Mouse (Mus musculus): ENCODE data around the gene Golga4.

Golga4 gene

GRCm38 (mm10) chr9:118506020-118506403, at the start of gene Golga4:
Golga4 (plus strand) TSS chr9:118506267.
- peak; percentile 95 for DNase-seq

DNA sequence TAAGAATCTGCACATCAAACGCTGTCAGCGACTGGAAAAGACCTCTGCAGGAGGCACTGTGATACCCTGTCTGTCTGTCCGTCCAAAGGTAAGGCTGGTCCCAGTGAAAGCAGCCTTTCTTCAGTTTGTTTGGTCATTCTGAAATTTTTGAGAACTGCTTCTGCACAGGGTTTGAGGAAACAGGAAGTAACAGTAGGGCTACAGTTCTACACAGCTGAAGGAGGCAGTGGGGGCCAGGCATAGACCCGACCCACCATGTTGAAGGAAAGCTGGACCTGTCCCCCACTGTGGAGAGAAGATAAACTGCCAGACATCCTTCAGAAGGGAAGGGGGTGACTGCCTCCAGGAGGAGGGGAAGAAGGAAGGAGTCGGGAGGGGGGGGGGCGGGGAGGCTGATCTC, 49.7 kb upstream of the Golga4 start:
- DNase-seq: no peak

- no peak for DNase-seq
These were observed 48.0 kb upstream of the Golga4 start for GRCm38 (mm10) chr9:118458039-118458438.

GRCm38 (mm10) chr9:118464031-118464430, 42.0 kb upstream of the Golga4 start:
- DNase-seq: no peak

DNA sequence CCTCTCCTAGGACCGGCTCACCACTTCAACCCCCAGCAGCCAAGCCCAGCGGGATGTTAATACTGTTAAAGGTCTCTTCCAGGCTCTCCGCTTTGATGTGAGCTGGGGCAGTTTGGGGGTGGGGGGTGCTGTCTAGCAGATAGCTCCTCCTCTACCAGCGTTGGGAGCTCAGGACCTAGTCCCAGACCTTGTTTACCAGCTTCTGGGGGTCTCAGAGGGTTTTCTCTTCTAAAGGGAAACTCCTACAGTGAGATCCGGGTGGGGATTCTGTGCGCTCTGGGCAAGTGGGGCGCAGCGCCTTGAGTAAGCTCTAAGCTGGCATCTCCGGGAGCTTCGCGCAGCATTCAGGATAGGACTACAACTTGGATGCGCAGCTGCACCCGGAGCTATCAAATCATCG, 37.8 kb upstream of the Golga4 start:
- no peak for DNase-seq

DNA sequence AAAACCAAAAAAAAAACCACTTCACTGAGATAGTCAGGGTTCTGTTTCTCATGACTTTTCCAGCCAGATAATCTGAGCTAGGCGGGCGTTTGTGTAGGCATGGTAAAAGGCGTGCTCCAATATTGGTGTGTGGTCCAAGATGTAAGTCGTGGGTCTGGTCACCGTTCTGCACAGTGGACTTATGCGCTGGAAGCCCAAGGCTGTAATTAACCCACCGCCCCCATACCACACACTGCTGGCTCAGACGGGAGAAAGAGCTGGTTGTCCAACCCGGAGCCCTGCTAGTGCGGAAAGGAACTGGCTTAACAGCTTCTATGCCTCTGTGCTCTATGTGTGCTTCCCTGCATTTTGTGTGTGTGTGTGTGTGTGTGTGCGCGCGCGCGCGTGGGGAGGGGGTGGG, 36.8 kb upstream of the Golga4 start:
- DNase-seq: no peak

GRCm38 (mm10) chr9:118471296-118471695, 34.8 kb upstream of the Golga4 start:
- DNase-seq: no peak

DNA sequence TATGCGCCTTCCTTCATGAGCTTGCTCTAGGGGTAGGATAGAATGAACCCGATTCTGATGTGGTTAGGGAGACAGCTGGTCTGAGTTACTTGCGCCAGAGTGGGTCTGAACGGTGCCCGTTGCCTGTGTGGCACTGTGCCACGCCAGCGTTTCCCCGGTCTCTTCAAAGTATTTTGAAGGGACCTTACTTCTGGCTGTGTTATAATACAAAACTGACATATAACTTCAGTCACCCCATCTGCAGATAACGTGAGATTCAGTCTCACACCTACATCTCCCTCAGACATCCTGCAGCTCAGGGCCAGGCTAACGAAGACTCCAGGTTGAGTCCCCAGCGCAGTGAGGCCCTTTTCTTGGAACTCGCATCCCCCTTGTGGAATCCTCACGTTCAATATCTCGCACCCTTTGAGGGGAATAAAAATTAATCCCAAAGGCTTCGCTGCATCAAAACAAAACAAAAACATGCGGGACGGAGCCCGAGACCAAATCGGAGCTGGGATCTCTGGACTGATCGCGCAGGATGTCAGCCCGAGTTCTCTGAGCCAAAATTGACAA, 29.8 kb upstream of the Golga4 start:
- no peak for DNase-seq

DNA sequence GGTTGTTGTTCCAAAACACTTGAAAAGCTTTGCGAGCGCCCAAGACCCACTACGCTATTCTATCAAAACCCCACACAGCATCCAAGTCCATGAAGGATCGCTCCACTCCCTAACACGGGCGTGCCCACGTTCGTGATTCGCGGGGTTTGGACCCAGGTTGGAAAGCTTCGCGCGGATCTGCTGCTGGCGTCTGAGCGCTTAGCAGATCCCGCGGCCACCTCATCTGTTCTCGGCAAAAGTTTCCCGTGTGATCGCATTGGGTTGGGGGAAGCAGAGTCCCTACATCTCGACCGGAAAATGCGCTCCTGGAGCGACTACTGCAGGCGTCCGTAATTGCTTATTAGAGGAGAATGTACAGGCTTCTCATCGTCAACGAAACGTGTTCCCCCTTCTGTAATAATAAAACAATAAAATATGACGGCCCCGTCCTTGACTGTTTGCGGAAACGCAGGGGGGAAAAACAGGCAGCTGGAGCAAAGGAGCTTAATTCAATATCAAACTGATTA, 29.2 kb upstream of the Golga4 start:
- no peak for DNase-seq

DNA sequence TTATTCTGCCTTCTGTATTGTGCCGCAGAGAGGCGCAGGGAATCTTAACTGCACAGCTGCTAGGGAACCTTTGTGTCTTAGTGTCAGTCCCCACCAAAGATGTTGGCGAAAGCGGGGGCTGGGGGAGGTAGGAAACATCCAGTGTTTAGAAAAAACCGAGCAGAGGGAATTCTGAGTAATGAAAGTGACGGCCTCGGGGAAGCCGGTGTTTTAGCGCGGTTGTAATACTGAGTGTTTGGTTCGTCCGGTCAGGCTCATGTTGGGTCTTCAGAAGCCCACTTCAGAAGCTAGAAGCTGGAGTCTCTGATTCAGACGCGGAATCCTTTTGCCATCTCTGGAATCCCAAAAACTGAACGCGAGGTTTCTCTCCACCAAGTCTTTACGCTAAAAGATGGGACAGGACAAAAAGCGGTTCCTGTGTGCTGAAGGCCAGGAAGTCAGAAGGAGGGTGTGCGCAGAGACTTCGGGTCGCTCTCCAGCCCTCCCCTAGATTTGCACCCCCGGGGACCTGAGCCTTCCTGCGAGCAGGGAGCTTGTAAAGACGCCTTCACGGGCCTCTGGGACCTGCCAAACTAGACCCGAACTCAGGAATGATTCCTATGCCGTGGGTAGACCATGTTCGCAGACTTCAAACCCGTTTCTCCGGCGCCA, 28.7 kb upstream of the Golga4 start:
- DNase-seq: no peak

GRCm38 (mm10) chr9:118477961-118478360, 28.1 kb upstream of the Golga4 start, which contains the start of gene Eomes:
Eomes (plus strand) TSS chr9:118478212.
- DNase-seq: no peak

DNA sequence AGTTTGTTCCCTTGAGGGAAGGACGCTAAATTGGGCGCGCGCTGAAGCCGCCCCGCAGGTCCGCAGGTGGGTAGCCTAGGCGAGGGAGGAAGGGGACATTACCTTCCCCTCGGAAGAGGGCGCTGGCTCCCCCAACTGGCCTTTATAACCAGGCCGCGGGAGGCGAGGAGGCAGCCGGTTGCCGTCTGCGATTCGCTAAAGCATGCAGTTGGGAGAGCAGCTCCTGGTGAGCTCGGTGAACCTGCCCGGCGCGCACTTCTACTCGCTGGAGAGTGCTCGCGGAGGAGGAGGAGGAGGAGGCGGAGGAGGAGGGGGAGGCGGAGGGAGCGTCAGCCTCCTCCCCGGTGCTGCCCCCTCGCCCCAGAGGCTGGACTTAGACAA, 27.6 kb upstream of the Golga4 start:
- peak; percentile 55 for DNase-seq

- peak; percentile 62 for DNase-seq
These were observed 27.1 kb upstream of the Golga4 start for GRCm38 (mm10) chr9:118478839-118479507.

GRCm38 (mm10) chr9:118479508-118480291, 26.4 kb upstream of the Golga4 start:
- no peak for DNase-seq

DNA sequence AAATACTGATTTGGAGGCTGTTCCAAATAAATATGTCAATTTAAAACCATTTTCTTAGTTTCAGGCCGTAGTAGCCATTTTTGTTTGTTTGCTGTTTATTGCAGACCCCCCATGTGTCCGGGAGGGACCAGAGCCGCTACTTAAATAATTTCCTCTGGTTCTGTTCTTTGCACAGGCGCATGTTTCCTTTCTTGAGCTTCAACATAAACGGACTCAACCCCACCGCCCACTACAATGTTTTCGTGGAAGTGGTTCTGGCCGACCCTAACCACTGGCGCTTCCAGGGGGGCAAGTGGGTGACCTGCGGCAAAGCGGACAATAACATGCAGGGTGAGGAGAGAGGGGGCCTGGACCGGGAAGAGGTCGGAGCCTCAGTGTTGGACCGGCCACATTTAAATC, 25.8 kb upstream of the Golga4 start:
- no peak for DNase-seq

- no peak for DNase-seq
These were observed 23.9 kb upstream of the Golga4 start for GRCm38 (mm10) chr9:118482210-118482609.

DNA sequence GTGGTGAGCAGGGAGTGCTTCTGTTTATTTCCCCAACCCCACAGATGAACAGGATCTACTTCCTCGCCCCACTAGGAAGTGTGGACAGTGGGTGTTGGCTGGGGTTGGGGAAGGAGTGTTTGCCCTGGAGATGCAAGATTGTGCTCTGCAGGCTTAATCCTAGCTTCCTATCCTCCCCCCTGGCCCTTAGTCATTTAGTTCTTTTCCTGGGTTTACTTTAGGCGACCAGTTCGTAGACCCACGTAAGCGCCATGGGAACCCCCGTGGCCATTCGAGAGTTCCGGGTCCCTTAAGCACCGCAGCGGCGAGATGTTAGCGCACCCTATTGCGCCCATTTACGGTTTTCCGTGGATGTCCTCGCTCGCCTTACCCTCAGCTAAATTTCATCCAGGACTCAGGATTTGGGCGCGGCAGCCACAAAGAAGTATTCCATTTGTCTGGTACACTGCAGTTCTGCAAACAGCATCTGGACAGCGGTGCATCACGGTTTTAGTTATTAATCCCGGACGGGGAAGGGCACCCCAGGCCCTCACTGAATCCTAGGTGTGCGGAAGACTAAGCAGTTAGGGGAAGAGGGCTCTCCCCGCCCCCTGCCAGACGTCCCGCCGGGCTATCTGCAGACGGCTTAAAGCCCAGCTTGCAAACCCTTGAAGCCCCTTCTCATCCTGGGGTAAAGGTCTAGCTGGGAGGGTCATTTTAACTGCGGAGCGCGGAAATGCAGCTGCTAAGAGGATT, 19.5 kb upstream of the Golga4 start:
- DNase-seq: no peak

GRCm38 (mm10) chr9:118487096-118487395, 19.0 kb upstream of the Golga4 start:
- DNase-seq: no peak

GRCm38 (mm10) chr9:118487636-118488035, 18.4 kb upstream of the Golga4 start:
- no peak for DNase-seq

DNA sequence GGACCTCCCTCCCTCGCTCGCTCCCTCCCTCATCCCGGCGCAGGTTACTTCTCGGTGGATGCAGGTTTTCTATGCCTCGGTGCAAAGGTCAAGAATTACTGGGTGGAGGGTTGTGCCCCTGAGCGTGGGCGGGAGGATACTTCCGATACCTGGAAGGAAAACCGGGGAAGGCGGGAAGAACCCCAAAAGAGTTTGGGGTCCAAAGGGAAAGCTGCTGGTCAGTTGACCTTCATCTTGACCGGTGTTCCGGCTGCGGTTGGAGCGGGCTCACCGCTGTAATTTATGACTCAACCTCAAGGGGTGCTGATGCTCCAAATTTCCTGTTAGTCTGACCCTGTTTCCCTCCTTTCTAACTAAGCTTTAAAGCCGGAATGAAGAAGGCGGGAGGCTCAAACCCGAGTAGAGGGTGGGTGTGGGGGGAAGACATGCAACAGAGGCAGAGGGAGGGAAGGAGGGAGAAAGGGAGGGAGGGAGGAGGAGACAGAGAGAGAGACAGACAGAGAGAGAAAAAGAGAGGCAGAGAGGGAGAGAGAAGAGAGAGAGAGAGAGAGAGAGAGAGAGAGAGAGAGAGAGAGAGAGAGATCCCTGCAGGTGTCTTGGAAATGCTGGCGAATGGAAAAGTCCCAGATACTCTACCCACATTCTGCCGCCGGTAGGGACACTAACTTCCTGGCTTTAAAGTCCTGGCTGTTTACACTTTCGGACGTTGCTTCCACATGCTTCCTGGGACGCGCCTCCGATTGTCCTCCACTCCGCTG, 17.8 kb upstream of the Golga4 start:
- DNase-seq: peak; percentile 63

DNA sequence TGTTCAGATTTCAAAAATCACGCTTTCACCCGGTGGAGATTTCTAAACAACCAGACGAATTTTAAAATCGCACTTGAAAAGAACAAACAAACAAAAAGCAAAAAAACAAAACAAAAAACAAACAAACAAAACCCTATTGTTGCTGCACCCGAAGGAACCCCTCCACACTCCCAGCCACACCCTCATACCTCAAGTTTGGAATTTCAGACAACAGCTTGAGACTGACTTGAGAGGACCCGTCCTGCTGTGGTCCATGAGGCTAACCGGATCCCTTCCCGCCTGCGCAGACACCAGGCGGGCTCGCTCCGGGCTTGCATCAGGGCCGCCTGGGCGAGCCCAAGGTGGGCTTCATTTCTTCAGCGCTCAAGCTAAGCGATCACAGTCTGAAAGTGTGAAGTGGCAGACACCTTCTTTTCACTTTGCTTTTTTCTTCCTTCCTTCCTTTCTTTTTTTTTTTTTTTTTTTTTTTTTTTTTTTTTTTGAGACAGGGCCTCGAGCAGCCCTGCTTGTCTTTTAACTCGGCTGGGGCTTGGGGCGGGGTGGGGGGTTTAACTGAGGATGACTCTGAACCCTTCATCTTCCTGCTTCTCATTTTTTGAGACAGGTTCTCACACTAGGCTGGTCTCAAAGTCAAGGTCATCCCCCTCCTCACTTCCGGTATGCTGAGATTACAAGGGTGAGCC, 17.0 kb upstream of the Golga4 start:
- no peak for DNase-seq
